Comparison of ENCODE assay signal across 36 mouse cellular contexts in genomic region chr3:72227818-72228217, GRCm38 (mm10).
"Had no signal": no experiment of that assay in that cellular context is flagged by ENCODE, and none has a peak within 500 bp of the region (broad histone marks: within the 10 kb centered on the region; RNA-seq: fewer than 3 reads in every experiment).

No protein-coding gene starts in this region.

- H3K4me2 ChIP-seq: heart, embryonic 11.5 days; heart, embryonic 12.5 days; heart, embryonic 13.5 days; heart, embryonic 15.5 days; hindbrain, embryonic 12.5 days; hindbrain, embryonic 13.5 days; hindbrain, embryonic 14.5 days; hindbrain, embryonic 15.5 days; intestine, embryonic 15.5 days; kidney, embryonic 15.5 days had no signal

- H3K27me3 ChIP-seq: heart, embryonic 12.5 days; heart, embryonic 13.5 days; heart, embryonic 15.5 days; hindbrain, embryonic 12.5 days; hindbrain, embryonic 13.5 days; hindbrain, embryonic 15.5 days; intestine, embryonic 15.5 days; kidney, embryonic 15.5 days had no signal

- DNase-seq: heart, adult 18-20 months; heart, adult 2 months; heart, postnatal 10 days; heart, postnatal 14 days; heart, postnatal 36 days; heart, postnatal 4 days; kidney, adult 11 months; kidney, adult 18-20 months; kidney, adult 2 months; kidney, adult 8-10 months; kidney, adult 9 months; kidney, postnatal 10 days; kidney, postnatal 14 days; kidney, postnatal 25 days; kidney, postnatal 36 days; kidney, postnatal 4 days; layer of hippocampus, adult 9-11 months; layer of hippocampus, postnatal 36 days had no signal

- ATAC-seq: hindbrain, embryonic 16.5 days; hindbrain, postnatal 0 days; inflammation-experienced regulatory T-cells, adult 6 months; intestine, embryonic 15.5 days; intestine, embryonic 16.5 days; intestine, postnatal 0 days had no signal

- H3K36me3 ChIP-seq: heart, embryonic 10.5 days; heart, embryonic 12.5 days; heart, embryonic 13.5 days; heart, embryonic 15.5 days; hindbrain, embryonic 10.5 days; hindbrain, embryonic 12.5 days; hindbrain, embryonic 13.5 days; hindbrain, embryonic 15.5 days; intestine, embryonic 15.5 days; kidney, embryonic 15.5 days had no signal

- H3K4me3 ChIP-seq: heart, adult 2 months; heart, embryonic 10.5 days; heart, embryonic 12.5 days; heart, embryonic 13.5 days; heart, embryonic 15.5 days; hindbrain, embryonic 10.5 days; hindbrain, embryonic 12.5 days; hindbrain, embryonic 13.5 days; hindbrain, embryonic 15.5 days; intestine, embryonic 15.5 days; kidney, embryonic 15.5 days; layer of hippocampus, adult 2 months had no signal

- H3K27ac ChIP-seq: heart, adult 2 months; heart, embryonic 10.5 days; heart, embryonic 13.5 days; heart, embryonic 15.5 days; hindbrain, embryonic 10.5 days; hindbrain, embryonic 12.5 days; hindbrain, embryonic 13.5 days; hindbrain, embryonic 14.5 days; hindbrain, embryonic 15.5 days; hindbrain, postnatal 0 days; intestine, embryonic 15.5 days; kidney, embryonic 15.5 days; layer of hippocampus, adult 2 months had no signal

- H3K9me3 ChIP-seq: heart, embryonic 10.5 days; heart, embryonic 12.5 days; heart, embryonic 13.5 days; heart, embryonic 15.5 days; hindbrain, embryonic 10.5 days; hindbrain, embryonic 12.5 days; hindbrain, embryonic 13.5 days; hindbrain, embryonic 15.5 days; intestine, embryonic 15.5 days; kidney, embryonic 15.5 days had no signal

- H3K9ac ChIP-seq: heart, embryonic 12.5 days; heart, embryonic 13.5 days; heart, embryonic 15.5 days; hindbrain, embryonic 12.5 days; hindbrain, embryonic 13.5 days; hindbrain, embryonic 14.5 days; hindbrain, embryonic 15.5 days; intestine, embryonic 15.5 days; kidney, embryonic 15.5 days had no signal

- H3K4me1 ChIP-seq: heart, embryonic 10.5 days; heart, embryonic 12.5 days; heart, embryonic 13.5 days; heart, embryonic 15.5 days; hindbrain, embryonic 10.5 days; hindbrain, embryonic 12.5 days; hindbrain, embryonic 13.5 days; hindbrain, embryonic 15.5 days; intestine, embryonic 15.5 days; kidney, embryonic 15.5 days had no signal
